Mouse (Mus musculus) liver, adult 2 months (tissue): Measurements from ENCODE around the gene Akap8l.

Experiments used
- CTCF ChIP-seq: fragments of 200-500 bp; IDR thresholded peaks from 2 replicates; pipeline ENCODE4 v1.5.1; 2011; ENCODE audit warnings: low read depth, low read length, control low read depth
- POLR2A ChIP-seq: fragments of 200-500 bp; IDR thresholded peaks from 2 replicates; pipeline ENCODE4 v1.6.1; 2011; ENCODE audit warnings: low read length, control low read depth; ENCODE audit not compliant: insufficient read depth; ENCODE audit errors: extremely low read depth

- TF ChIP-seq CTCF (no peak), POLR2A (no peak)
These were observed 4.6 kb upstream of the Akap8l start for GRCm38 (mm10) chr17:32355031-32355430.
